Mouse (Mus musculus) layer of hippocampus, postnatal 14 days (tissue): Measurements from ENCODE around the gene Borcs6. TPM values are rescaled to one million over a fixed set of nuclear protein-coding genes. Genes with fewer than 3 reads are reported as not detected.
A peak's percentile ranks its signal among the peaks of the same experiment; 100 is the strongest.

Experiments used
- DNase-seq, 2 experiments: peaks; one replicate each; pipeline ENCODE4 v3.0.0; 2021 to 2022; ENCODE audit warnings: low spot score in 2 of 2, mixed read lengths in 1 of 2
- total RNA-seq, 2 experiments: library from RNA; stranded (reverse); gene quantifications; 2 replicates each; pipeline ENCODE4 v1.2.3; 2021

Gene Borcs6
- total RNA-seq, 2 experiments from 2014 or later, result 25.2 to 26.4 TPM

GRCm38 (mm10) chr11:69047592-69047991 is 11.9 kb upstream of the Borcs6 start:
- DNase-seq, result no peak

GRCm38 (mm10) chr11:69048151-69048550 is 11.4 kb upstream of the Borcs6 start:
- no peak for DNase-seq

GRCm38 (mm10) chr11:69050748-69051147 is 8.8 kb upstream of the Borcs6 start:
- no peak for DNase-seq

GRCm38 (mm10) chr11:69051771-69052170 is 7.7 kb upstream of the Borcs6 start:
- DNase-seq, result no peak

GRCm38 (mm10) chr11:69052824-69053421 is 6.6 kb upstream of the Borcs6 start:
- DNase-seq, result no peak

DNA sequence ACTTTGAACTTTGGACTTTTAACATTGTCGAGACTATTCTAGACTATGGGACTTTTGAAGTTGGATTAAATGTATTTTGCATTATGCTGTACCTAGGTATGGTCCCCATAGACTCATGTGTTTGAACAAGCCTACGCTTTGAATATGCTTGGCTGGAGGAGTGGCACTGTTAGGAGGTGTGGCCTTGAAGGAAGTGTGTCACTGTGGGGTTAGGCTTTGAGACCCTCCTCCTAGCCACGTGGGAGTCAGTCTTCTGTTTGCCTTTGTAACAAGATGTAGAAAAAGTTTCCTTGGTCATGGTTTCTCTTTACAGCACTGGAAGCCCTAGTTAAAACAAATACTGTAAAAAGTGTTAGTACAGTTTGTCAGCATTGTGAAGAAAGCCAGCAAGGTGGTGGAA is 5.7 kb upstream of the Borcs6 start:
- DNase-seq, result no peak

DNA sequence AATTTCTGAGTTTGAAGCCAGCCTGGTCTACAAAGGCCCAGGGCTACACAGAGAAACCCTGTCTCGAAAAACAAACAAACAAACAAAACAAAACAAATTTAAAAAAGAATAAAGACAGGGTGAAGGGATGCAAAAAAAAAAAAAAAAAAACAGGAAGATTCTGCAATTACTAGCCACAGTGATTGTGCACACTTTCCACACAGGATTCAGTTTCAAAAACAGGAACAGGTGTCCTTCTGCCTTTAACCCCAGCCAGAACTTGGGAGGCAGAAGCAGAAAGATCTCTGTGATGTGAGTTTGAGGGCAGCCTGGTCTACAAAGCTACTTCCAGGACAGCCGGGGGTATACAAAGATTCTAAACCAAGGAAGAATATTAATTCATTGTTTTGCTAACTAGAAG is 1.3 kb upstream of the Borcs6 start:
- DNase-seq, result no peak

- no peak for DNase-seq
Observed at GRCm38 (mm10) chr11:69058729-69059356, 674 bp upstream of the Borcs6 start.

DNA sequence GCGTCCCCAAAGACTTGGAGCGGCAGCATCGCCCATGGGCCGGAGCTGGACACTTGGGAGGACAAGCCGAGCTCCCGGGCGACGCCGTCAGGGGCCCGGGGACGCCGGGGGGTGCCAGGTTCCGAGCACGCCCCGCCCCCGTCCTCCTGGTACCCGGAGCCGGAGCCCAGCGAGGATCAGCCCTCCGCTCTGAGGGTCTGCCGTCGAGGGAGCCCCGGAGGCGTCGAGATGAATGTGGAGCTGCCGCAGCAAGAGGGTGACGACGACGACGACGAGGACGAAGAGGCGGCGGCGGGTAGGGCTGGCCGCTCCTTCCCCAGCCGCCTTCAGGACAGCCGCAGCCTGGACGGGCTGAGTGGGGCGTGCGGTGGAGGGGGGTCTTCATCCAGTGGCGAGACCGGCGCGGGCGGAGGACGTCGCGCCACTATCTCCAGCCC is 476 bp downstream of the Borcs6 start:
- no peak for DNase-seq

DNA sequence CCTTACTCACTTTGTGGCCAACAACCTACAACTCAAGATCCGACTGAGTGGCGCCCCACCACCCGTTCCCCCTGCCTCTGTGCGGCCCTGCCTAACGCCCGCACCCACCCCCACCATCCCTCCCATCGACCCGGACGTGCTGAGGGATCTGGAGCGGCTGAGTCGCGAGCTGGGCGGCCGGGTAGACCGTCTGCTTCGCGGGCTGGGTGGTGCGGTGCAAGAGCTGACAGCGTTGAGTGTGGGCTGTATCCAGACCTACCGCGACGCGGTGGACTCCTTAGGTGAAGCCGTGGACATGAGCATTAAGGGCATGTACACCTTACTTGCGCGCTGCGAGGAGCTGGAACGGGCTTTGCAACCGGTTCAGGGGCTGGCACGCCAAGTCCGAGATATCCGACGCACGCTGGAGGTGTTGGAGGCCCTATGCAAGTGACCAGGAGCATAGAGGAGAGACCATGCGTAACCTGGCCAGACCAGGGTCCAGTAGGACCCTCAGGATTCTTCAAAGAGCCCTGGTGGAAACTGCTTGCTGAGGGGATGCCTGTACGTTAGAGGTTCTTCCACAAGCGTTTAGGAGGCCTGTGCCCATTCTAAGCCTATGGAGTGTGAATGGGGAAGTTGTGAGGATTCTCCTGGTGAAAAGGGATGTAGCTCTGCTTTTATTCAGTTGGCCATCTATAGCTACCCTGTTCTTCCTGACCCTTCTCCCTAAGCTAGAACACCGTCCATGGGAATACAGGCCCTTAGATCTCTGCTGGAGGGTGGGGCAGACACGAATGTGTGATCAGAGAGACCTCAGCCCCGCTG is 1.1 kb downstream of the Borcs6 start:
- DNase-seq, result peak in 1 of 2 experiments; percentile 25

DNA sequence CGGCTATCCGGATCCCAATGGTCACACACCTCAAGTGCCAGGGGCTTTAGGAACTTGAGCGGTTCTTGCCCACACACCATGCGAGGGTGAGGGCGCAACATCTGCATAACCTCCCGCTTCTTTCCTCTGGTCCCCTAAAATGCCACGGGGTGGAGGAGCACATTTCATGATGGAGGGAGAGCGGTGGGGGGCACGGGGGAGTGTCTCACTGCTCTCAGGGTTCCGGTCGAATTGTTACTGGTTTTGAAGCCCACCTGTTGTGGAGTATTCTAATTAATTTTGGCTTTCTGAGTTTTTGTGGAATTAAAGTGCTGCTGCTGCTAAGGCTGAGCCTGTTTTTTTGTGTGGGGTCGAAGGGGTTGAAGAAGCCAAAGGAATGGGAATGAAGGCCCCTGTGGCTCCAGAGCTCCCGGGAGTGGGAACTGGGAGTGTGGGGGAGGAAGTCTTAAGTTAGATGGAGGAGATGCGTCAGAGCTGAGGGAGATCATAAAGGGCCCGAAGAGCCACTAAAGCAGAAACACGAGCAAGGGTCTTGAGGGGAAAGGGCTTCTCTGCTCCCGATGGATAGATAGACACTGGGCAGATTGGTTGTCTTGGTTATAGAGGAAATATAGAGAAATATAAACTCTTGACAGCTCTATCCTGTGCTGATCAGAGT is 1.9 kb downstream of the Borcs6 start:
- no peak for DNase-seq

GRCm38 (mm10) chr11:69062194-69062760 is 2.8 kb downstream of the Borcs6 start:
- DNase-seq, result peak; percentile 65 to 88

- peak; percentile 97 to 98 for DNase-seq
Observed at GRCm38 (mm10) chr11:69062761-69063224, 3.3 kb downstream of the Borcs6 start.

DNA sequence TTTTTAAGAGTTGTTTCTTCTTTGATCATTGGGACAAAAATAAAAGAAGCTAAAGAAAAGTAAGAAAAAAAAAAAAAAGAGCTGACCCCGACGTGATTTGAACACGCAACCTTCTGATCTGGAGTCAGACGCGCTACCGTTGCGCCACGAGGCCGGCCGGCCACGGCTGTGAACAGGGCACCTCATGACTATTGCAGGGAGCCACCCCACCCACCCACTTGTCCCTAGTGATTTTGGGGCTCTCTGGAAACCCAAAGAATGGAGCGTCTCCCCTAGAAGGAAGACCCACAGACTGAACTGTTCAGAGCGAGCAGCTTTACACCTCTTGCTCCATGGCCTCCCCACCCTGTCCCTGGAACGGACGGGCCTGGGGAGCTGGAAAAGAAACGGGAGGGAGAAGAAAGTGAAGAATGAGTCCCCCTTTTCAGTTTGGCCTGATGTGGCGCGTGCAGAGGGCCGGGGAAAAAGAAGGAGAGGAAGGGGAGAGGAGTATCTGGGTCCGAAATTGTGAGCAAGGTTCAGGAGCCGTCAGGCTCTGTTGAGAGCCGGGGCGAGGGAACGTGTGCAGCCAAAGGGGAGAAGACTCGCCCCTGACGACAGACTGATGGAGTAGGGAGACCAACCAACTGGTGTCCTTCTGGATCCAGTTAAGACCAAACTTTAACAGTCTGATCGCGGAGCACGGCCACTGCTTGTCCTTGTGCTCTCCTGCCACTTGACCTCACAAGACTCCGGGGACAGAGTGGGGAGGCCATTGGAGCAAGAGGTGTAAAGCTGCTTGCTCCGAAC is 4.1 kb downstream of the Borcs6 start:
- DNase-seq, result peak; percentile 80 to 82

DNA sequence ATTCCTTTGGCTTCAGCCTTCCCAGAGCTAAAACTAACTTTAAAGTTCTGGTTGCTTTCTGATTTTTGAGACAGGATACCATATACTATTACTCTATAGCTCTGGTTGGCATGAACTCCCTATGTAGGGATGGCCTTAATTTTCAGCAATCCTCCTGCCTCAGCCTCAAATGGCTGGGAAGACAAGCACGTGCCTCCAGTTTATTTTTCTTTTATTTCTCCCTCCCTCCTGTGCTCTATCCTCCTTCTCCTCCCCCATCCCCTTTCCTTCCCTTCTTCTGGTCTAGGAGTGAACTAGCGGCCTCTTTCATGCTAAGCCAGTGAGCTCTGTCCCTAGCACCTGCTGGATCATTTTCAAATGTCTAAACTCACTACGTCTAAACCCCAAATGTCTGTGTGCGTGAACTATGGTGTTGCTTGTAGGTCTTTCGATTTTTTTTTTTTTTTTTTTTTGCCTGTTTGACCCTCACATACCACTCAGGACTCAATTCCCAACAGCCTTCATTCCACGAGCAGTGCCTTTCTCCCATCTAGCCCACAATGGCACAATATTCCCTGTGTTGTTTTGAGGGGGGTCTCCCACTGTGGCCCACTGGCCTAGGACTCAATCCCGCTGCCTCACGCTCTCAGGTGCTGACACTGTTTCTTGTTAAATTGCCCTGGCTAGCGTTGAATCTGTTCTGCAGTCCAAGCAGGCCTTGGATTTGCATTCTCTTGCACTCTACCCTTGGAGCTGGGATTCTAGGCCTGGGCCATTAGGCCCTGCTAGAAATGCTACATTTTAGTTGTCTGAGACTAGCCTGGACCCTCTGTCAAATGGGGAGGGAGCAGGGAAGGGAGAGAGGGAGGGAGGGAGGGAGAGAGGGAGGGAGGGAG is 5.0 kb downstream of the Borcs6 start:
- no peak for DNase-seq

GRCm38 (mm10) chr11:69065394-69065925 is 5.9 kb downstream of the Borcs6 start:
- no peak for DNase-seq

DNA sequence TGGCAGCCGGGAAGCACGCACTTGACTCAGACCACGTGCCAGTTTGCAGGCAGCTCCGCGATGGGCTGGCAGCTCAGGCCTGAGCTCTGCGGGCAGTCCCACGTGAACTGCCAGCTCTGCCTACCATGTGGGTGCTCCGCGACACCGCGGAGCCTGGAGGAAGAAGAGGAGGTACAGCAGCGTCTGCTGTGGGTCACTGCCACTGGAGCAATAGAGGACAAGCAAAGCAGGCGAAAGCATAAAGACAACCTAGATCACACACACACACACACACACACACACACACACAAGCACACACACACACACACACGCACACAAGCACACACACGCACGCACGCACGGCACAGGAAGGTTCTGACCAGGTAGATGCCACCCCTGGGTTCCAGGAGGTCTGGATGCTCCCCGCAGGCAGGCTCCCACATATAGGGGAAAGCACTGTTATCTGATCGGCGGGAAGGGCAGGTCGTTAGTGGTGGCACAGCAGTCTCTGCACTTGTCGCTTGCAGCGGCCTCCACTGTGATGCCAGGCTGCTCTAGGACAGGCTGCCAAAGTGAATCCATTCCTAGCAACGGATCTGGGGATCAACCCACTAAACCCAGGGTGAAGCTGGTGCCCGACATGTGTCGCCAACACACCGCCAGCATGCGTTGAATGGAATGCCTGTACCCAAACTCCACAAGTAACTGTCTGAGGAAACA is 6.8 kb downstream of the Borcs6 start:
- DNase-seq, result peak in 1 of 2 experiments; percentile 47

DNA sequence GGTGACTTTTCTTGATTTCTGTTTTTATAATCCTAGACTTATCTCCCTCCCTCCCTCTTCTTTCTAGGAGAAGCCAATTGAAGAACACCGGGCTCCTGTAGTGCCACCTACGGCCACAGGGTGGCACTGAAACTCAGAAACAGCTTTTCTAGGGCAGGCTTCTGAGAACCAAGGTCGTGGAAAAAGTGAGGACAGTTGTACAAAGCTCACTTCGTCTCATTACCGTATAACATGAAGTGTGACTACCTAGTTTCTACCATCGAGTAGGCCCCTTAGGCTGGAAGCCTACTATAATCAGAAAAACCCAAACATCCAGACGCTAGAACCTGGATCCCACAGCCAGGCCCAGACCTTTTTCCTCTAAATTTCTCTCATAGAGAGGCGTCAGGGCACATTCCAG is 7.4 kb downstream of the Borcs6 start:
- DNase-seq, result peak; percentile 90 to 92

DNA sequence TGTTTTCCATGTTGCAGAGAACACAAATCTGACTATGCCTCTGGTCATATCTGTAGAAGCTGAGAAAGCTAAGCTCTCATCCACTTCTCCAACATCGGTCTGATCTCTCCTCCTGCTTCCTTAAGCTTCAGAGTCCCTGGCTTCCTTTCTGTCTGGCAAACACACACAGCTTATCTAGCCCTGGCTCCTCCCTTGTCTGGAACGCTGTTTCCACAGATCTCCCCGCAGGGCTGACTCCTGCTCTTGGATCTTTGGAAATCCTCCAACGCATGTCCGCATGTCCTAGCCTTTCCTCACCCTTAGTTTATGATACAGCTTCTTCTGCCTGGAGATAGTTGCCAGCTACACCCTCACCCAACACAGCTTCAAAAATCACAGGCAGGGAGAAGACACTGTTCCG is 8.1 kb downstream of the Borcs6 start:
- DNase-seq, result no peak
